In genomic region chr8:94306989-94307513, GRCm38 (mm10) we compare ENCODE assay signal across 11 mouse cellular contexts. TPM values are rescaled to one million over a fixed set of nuclear protein-coding genes. Genes with fewer than 3 reads are reported as not detected.
A peak's percentile ranks its signal among the peaks of the same experiment; 100 is the strongest.
DNase-seq lines count a peak whose midpoint lies in the region; ATAC-seq lines count a peak whose summit lies in the region.
"Had no signal": no experiment of that assay in that cellular context is flagged by ENCODE, and none has a peak within 500 bp of the region (broad histone marks: within the 10 kb centered on the region; RNA-seq: fewer than 3 reads in every experiment).

No protein-coding gene starts in this region.

- no peak overlapping the region for H3K27ac ChIP-seq in kidney, embryonic 14.5 days (ENCODE audit: low read depth, low read length)
- no peak overlapping the region for H3K27ac ChIP-seq in hindbrain, embryonic 14.5 days
- H3K27ac ChIP-seq in forebrain, embryonic 13.5 days: no peak overlapping the region
- H3K27ac ChIP-seq: kidney, postnatal 0 days; limb, embryonic 15.5 days had no signal

- H3K36me3 ChIP-seq in kidney, embryonic 14.5 days (ENCODE audit: control insufficient read depth, insufficient read depth, low read length): peaks cover 61% of the 10 kb centered on the region
- peaks cover 95% of the 10 kb centered on the region for H3K36me3 ChIP-seq in hindbrain, embryonic 14.5 days (replicated peaks; ENCODE audit: control insufficient read depth, insufficient read depth)
- H3K36me3 ChIP-seq in forebrain, embryonic 13.5 days (ENCODE audit: poor library complexity, severe bottlenecking): peaks cover 93% of the 10 kb centered on the region

- DNase-seq in kidney, postnatal 25 days: peak; percentile 44 to 65
- DNase-seq in lung, adult 18-20 months: peak; percentile 78 to 82
- DNase-seq in spleen, postnatal 4 days (ENCODE audit: low spot score in 2 of 2): peak; percentile 74 to 78
- DNase-seq in hindbrain, embryonic 14.5 days (ENCODE audit: low spot score): no peak
- no peak for DNase-seq in ovary, adult 18-20 months (ENCODE audit: low spot score)

- H3K27me3 ChIP-seq in kidney, embryonic 14.5 days (ENCODE audit: control insufficient read depth, insufficient read depth, low read length): no peaks in the 10 kb centered on the region
- no peaks in the 10 kb centered on the region for H3K27me3 ChIP-seq in hindbrain, embryonic 14.5 days (ENCODE audit: control insufficient read depth, insufficient read depth, low read length)
- H3K27me3 ChIP-seq in forebrain, embryonic 13.5 days: no peaks in the 10 kb centered on the region
- H3K27me3 ChIP-seq: limb, embryonic 15.5 days had no signal

- H3K4me3 ChIP-seq in kidney, embryonic 14.5 days (ENCODE audit: low read length): no peak overlapping the region
- no peak overlapping the region for H3K4me3 ChIP-seq in hindbrain, embryonic 14.5 days (replicated peaks; ENCODE audit: low read length)
- H3K4me3 ChIP-seq in forebrain, embryonic 13.5 days: no peak overlapping the region
- H3K4me3 ChIP-seq: limb, embryonic 15.5 days had no signal

- ATAC-seq in kidney, embryonic 14.5 days (ENCODE audit: low FRiP score, low TSS enrichment): no peak
- ATAC-seq in erythroblast, adult 5-6 weeks (replicated peaks; ENCODE audit: low FRiP score, poor library complexity, severe bottlenecking): peak; percentile 59
- no peak for ATAC-seq in hindbrain, embryonic 14.5 days (ENCODE audit: low FRiP score)
- ATAC-seq in forebrain, embryonic 13.5 days: no peak

- WGBS in kidney, embryonic 14.5 days: 90% methylated on average over 7 of the region's 7 CpGs
- WGBS in hindbrain, embryonic 14.5 days: 93% methylated on average over 7 of the region's 7 CpGs
- 87% methylated on average over 7 of the region's 7 CpGs for WGBS in forebrain, embryonic 13.5 days

- no peak overlapping the region for H3K4me2 ChIP-seq in kidney, embryonic 14.5 days (replicated peaks; ENCODE audit: low read depth, low read length)
- no peak overlapping the region for H3K4me2 ChIP-seq in hindbrain, embryonic 14.5 days (replicated peaks)
- no peak overlapping the region for H3K4me2 ChIP-seq in forebrain, embryonic 13.5 days
- H3K4me2 ChIP-seq: limb, embryonic 15.5 days had no signal

- H3K9ac ChIP-seq in kidney, embryonic 14.5 days (ENCODE audit: low read depth, low read length): no peak overlapping the region
- no peak overlapping the region for H3K9ac ChIP-seq in hindbrain, embryonic 14.5 days
- H3K9ac ChIP-seq in forebrain, embryonic 13.5 days: no peak overlapping the region
- H3K9ac ChIP-seq: limb, embryonic 15.5 days had no signal

- no peaks in the 10 kb centered on the region for H3K4me1 ChIP-seq in kidney, embryonic 14.5 days (ENCODE audit: control insufficient read depth, insufficient read depth, low read length)
- H3K4me1 ChIP-seq in hindbrain, embryonic 14.5 days (replicated peaks; ENCODE audit: control insufficient read depth, insufficient read depth, low read length): no peaks in the 10 kb centered on the region
- no peaks in the 10 kb centered on the region for H3K4me1 ChIP-seq in forebrain, embryonic 13.5 days
- H3K4me1 ChIP-seq: limb, embryonic 15.5 days had no signal

- no peaks in the 10 kb centered on the region for H3K9me3 ChIP-seq in kidney, embryonic 14.5 days (ENCODE audit: control insufficient read depth, low read length)
- H3K9me3 ChIP-seq in hindbrain, embryonic 14.5 days (ENCODE audit: control insufficient read depth, low read length): no peaks in the 10 kb centered on the region
- no peaks in the 10 kb centered on the region for H3K9me3 ChIP-seq in forebrain, embryonic 13.5 days (replicated peaks)
- H3K9me3 ChIP-seq: limb, embryonic 15.5 days had no signal

RNA-seq across cellular contexts. Expression of gene Slc12a3, which starts 21.9 kb away (rescaled TPM):
- polyA plus RNA-seq in kidney, embryonic 14.5 days (2014; fragmentation: Nextera tagmentation; extraction: Ambion mirVana): 0.39 and 0.51 TPM in 2 replicates
- 2.5 TPM in 1 of 2 replicates, not detected in the other for total RNA-seq in erythroblast, adult 5-6 weeks (2015; ENCODE audit: low replicate concordance)
- total RNA-seq in erythroblast, adult 5-6 weeks (2017; ENCODE audit: low replicate concordance): 0.34 TPM in 1 of 2 replicates, not detected in the other
- 0.07 TPM in 1 of 2 replicates, not detected in the other for polyA plus RNA-seq in hindbrain, embryonic 14.5 days (2014; fragmentation: Nextera tagmentation; extraction: Ambion mirVana)
- not detected in 2 replicates for polyA plus RNA-seq in forebrain, embryonic 13.5 days (2015; fragmentation: Nextera tagmentation; extraction: Ambion mirVana)
- polyA plus RNA-seq: limb, embryonic 15.5 days; stomach, embryonic 14.5 days had no signal

Comparison
In these comparisons a context has a peak if more than half of its experiments do, and no peak if none do; other contexts are left out.
1. DNase-seq: peak in kidney, postnatal 25 days (2 of 2), lung, adult 18-20 months (2 of 2) and spleen, postnatal 4 days (2 of 2); none in hindbrain, embryonic 14.5 days (single experiment) and ovary, adult 18-20 months (single experiment).